Mouse (Mus musculus): ENCODE data around the gene Pla2g4b. TPM values are rescaled to one million over a fixed set of nuclear protein-coding genes. Genes with fewer than 3 reads are reported as not detected.

The Pla2g4b gene
- 0.33 and 1.1 TPM in 2 replicates for polyA plus RNA-seq (2015; fragmentation: Nextera tagmentation; extraction: Ambion mirVana)

- DNase-seq (ENCODE audit: low spot score), result no peak
Observed at GRCm38 (mm10) chr2:120032726-120033467, at the start of gene Pla2g4b. Gene Pla2g4b (plus strand): TSS chr2:120033417.

- DNase-seq (ENCODE audit: low spot score), result no peak
Observed at GRCm38 (mm10) chr2:119985871-119986270, 47.3 kb upstream of the Pla2g4b start.

GRCm38 (mm10) chr2:119986369-119986768 lies 46.8 kb upstream of the Pla2g4b start:
- no peak for DNase-seq (ENCODE audit: low spot score)

- no peak for DNase-seq (ENCODE audit: low spot score)
Observed at GRCm38 (mm10) chr2:119987441-119987840, 45.8 kb upstream of the Pla2g4b start.

GRCm38 (mm10) chr2:119988952-119989351 lies 44.3 kb upstream of the Pla2g4b start:
- DNase-seq (ENCODE audit: low spot score), result no peak

- DNase-seq (ENCODE audit: low spot score), result no peak
Observed at GRCm38 (mm10) chr2:119990881-119991280, 42.3 kb upstream of the Pla2g4b start.

DNA sequence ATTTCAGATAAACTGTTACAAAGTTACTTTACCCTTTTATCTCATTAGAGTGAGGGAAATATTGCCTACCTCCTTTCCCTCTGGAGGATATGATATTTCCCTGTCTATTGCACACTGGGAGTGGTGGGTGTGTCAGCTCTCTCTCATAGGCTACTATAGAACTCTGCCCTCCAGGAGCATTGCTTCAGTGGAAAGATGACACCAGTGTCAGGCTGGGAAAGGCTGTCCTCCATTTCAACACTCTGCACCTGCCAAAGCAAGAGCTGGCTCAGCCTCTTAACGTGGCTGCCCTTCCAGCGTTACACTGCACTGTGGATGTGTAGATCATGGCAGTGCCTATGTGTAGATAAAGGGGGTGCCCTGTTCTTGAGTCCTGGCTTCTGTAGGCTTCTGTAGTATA lies 40.9 kb upstream of the Pla2g4b start:
- no peak for DNase-seq (ENCODE audit: low spot score)

GRCm38 (mm10) chr2:119993515-119993914 lies 39.7 kb upstream of the Pla2g4b start:
- no peak for DNase-seq (ENCODE audit: low spot score)

DNA sequence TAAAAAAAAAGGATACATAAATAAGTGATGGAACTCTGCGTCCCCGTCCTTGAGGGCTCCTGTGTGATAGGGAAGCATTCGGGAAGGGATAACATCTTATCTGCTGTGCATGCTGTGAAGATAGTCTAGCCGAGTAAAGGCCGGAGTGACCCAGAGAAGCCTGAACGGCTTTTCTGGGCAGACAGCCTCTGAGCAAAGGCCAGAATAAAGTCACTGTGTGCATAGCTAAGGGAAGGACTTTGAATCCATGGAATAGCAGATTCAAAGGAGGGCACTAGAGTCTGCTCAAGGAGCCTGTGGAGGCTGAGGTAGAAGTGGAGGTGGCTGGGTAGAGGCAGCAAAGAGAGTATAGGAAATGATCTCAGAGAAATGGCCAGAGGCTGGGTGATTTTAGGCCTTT lies 38.4 kb upstream of the Pla2g4b start:
- DNase-seq (ENCODE audit: low spot score), result no peak

DNA sequence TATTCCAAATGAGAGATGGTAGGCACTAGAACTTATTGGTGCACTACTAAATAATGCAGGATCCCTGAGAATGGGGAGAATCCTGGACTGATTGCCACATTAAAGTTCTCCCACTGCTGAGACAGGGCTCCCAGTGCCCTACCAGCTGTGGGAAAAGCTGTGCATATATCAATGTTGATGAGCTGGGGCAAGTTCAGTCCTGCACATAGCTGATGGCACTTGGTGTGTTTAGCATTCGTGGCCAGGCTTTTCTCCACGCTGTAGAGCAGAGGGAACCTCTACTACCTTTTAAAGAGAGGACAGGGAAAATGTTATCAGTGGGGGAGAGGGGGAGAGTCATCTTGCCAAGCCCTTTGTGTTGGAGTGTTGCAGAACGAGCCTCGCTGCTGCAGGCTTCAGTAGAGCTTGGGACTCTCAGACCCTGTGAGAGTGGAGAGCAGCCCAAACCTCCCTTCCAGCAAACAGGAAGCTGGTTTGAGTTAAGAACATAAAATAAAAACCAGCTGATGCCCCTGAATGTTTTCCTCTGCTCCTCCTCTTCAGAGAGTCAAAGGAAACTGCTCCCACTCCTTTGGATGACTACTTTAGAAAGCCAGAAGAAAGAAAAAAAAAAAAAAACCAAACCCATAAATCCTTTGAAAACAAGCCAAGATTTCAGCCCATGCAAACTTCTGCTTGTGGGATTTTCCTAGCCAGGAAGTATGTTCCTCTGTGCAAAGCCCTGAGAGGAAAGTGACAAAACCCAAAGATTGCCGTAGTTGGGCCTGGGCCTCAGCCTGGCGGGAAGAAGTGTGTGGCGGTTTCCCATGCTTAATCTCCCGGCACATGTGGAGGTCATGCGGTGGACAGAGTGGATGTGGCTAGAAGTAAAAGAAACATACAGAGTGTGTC lies 37.6 kb upstream of the Pla2g4b start:
- no peak for DNase-seq (ENCODE audit: low spot score)

- DNase-seq (ENCODE audit: low spot score), result no peak
Observed at GRCm38 (mm10) chr2:119997354-119997753, 35.9 kb upstream of the Pla2g4b start.

GRCm38 (mm10) chr2:119999731-120000130 lies 33.5 kb upstream of the Pla2g4b start:
- DNase-seq (ENCODE audit: low spot score), result no peak

GRCm38 (mm10) chr2:120000882-120001584 lies 32.2 kb upstream of the Pla2g4b start:
- no peak for DNase-seq (ENCODE audit: low spot score)

GRCm38 (mm10) chr2:120001956-120002355 lies 31.3 kb upstream of the Pla2g4b start:
- DNase-seq (ENCODE audit: low spot score), result no peak

DNA sequence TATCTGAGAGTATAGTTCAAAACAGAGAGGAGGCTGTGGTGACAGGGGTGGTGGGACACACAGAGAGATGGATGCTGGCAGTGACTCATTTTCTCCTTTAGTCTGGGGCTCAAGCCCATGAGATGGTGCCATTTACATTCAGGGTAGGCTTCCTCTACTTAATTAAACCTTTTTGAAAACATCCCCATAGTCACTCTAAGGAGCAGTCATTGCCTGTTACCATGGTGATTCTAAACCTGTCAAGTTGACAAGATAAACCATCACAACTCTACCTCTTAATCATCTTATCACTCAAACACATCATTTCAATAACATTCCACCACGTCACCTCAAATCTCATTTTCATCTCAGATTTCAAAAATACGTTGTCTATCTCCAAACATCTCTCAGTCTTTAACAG lies 29.2 kb upstream of the Pla2g4b start:
- no peak for DNase-seq (ENCODE audit: low spot score)

DNA sequence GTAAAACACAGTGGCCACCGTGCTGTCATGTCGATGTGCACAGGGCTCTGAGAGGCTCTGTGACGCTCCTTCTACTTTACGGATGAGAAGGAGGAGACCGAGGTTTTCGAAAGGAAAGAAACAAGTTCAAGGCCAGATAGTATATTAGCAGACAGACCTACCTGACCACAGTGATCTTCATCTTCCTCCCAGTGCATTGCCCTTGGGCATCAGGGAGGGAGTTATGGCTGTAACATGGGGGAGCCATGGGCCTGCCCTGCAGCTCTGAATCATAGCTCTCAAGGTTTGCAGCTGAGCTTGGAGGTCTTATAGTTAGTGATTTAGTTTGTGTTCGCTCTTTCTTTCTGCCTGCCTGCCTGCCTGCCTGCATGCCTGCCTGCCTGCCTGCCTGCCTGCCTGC lies 26.5 kb upstream of the Pla2g4b start:
- DNase-seq (ENCODE audit: low spot score), result no peak

- no peak for DNase-seq (ENCODE audit: low spot score)
Observed at GRCm38 (mm10) chr2:120007680-120008210, 25.5 kb upstream of the Pla2g4b start.

DNA sequence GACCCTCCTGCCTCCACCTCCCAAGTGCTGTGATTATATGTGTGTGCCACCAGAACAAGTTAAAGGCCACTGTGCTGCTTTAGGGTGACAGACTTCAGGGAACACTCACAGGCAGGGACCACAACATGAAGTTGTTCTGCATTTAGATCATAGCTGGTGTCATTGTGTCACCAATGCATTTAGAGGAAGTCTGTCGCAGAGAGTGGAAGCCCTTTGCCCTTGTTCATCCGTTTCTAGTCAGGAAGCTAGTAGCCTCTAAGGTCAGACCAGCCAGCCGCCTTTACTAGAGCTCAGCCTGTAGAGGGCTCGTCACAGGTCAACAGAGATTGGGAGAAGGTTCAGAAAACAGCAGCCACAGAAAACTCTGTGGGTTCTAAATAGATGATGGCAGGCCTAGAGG lies 24.5 kb upstream of the Pla2g4b start:
- no peak for DNase-seq (ENCODE audit: low spot score)

- DNase-seq (ENCODE audit: low spot score), result peak; percentile 48
Observed at GRCm38 (mm10) chr2:120011462-120012200, 21.6 kb upstream of the Pla2g4b start.

DNA sequence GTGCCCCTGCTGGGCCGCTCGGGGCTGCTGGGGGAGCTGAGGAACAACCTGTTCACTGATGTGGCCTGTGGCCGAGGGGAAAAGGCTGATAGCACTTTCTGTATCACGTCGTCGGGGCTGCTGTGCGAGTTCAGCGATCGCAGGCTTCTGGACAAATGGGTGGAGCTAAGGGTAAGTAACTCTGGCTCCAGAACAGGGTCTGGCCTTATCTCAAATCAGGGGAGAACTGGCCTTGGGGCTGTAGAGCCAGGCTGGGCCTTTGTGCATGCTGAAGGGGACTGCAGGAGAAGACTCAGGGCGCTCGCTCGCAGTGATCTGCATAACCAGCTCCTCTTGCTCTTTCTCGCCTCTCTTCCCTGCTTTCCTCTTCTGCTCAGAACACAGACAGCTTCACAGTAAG lies 20.3 kb upstream of the Pla2g4b start:
- DNase-seq (ENCODE audit: low spot score), result no peak
